Mouse (Mus musculus) urinary bladder, adult 2 months (tissue): Measurements from ENCODE around the gene Sprr2a3. TPM values are rescaled to one million over a fixed set of nuclear protein-coding genes. Genes with fewer than 3 reads are reported as not detected.

ENCODE experiments used
- polyA plus RNA-seq: library from polyadenylated mRNA; depleted of rRNA; stranded (reverse); fragments of >200 nt; gene quantifications from 2 replicates; pipeline ENCODE4 v1.2.3, GENCODE M21; 2012; rRNA removed

Sprr2a3 gene
- polyA plus RNA-seq, 1 experiment = 1,217 TPM

Other genes starting within 250 kb of the Sprr2a3 start
- gene Lor, start 202.3 kb upstream of the Sprr2a3 start, polyA plus RNA-seq = 0.13 and 0.17 TPM in 2 replicates
- not detected in 2 replicates for gene Prr9, start 161.5 kb upstream of the Sprr2a3 start, polyA plus RNA-seq
- gene Lelp1, start 142.7 kb upstream of the Sprr2a3 start, polyA plus RNA-seq = not detected in 2 replicates
- gene Sprr2a1, start 69.6 kb upstream of the Sprr2a3 start, polyA plus RNA-seq = 200 and 292 TPM in 2 replicates
- gene Sprr2a2, start 69.5 kb upstream of the Sprr2a3 start, polyA plus RNA-seq = 14,912 and 26,019 TPM in 2 replicates
- gene Sprr2b, start 31.2 kb downstream of the Sprr2a3 start, polyA plus RNA-seq = 0.19 TPM in 1 of 2 replicates, not detected in the other
- not detected in 2 replicates for gene Sprr2d, start 53.7 kb downstream of the Sprr2a3 start, polyA plus RNA-seq
- gene Sprr2e, start 66.7 kb downstream of the Sprr2a3 start, polyA plus RNA-seq = not detected in 2 replicates
- 2.6 and 2.8 TPM in 2 replicates for gene Sprr2f, start 79.8 kb downstream of the Sprr2a3 start, polyA plus RNA-seq
- gene Sprr2h, start 100.3 kb downstream of the Sprr2a3 start, polyA plus RNA-seq = not detected in 2 replicates
- not detected in 2 replicates for gene Sprr2i, start 122.6 kb downstream of the Sprr2a3 start, polyA plus RNA-seq
- not detected in 2 replicates for gene Sprr2j-ps, start 132.7 kb downstream of the Sprr2a3 start, polyA plus RNA-seq
- gene Gm9774, start 144.0 kb downstream of the Sprr2a3 start, polyA plus RNA-seq = 9.5 and 10.7 TPM in 2 replicates
- not detected in 2 replicates for gene Sprr2k, start 147.2 kb downstream of the Sprr2a3 start, polyA plus RNA-seq
- not detected in 2 replicates for gene Sprr1b, start 153.4 kb downstream of the Sprr2a3 start, polyA plus RNA-seq
- 0.17 and 0.18 TPM in 2 replicates for gene Sprr3, start 173.3 kb downstream of the Sprr2a3 start, polyA plus RNA-seq
- gene Sprr1a, start 200.5 kb downstream of the Sprr2a3 start, polyA plus RNA-seq = 1,821 and 2,005 TPM in 2 replicates
- gene Sprr4, start 215.1 kb downstream of the Sprr2a3 start, polyA plus RNA-seq = not detected in 2 replicates
- gene 2310046K23Rik, start 249.1 kb downstream of the Sprr2a3 start, polyA plus RNA-seq = not detected in 2 replicates